In genomic region chr14:55486836-55487235, GRCm38 (mm10) we compare ENCODE assay signal across 28 mouse cellular contexts. TPM values are rescaled to one million over a fixed set of nuclear protein-coding genes. Genes with fewer than 3 reads are reported as not detected.
DNase-seq lines count a peak whose midpoint lies in the region; ATAC-seq and TF ChIP-seq lines count a peak whose summit lies in the region.
"Had no signal": no experiment of that assay in that cellular context is flagged by ENCODE, and none has a peak within 500 bp of the region (broad histone marks: within the 10 kb centered on the region; RNA-seq: fewer than 3 reads in every experiment).

No protein-coding gene starts in this region.

- 0 out of 2 replicates have a peak, but pooled peaks cover 3% of the 10 kb centered on the region for H3K4me1 ChIP-seq in midbrain, embryonic 11.5 days (ENCODE audit: control insufficient read depth, insufficient read depth, low read length)
- H3K4me1 ChIP-seq in midbrain, embryonic 15.5 days = peaks cover 9% of the 10 kb centered on the region
- H3K4me1 ChIP-seq in CH12.LX (ENCODE audit: control insufficient read depth in 1 of 2, insufficient read depth in 2 of 2) = peaks cover 18 to 54% of the 10 kb centered on the region in 2 experiments
- H3K4me1 ChIP-seq in MEL (ENCODE audit: control insufficient read depth in 1 of 2, insufficient read depth in 2 of 2, low read length in 2 of 2) = peaks cover 0 to 7% of the 10 kb centered on the region in 2 experiments; a peak in 2 of 4 replicates

- no peak overlapping the region for H3K4me3 ChIP-seq in midbrain, embryonic 11.5 days (ENCODE audit: low read depth, low read length)
- no peak overlapping the region for H3K4me3 ChIP-seq in midbrain, embryonic 15.5 days
- H3K4me3 ChIP-seq in CH12.LX (replicated peaks in 1 of 3; ENCODE audit: low read depth in 2 of 3, low read length in 2 of 3, poor library complexity in 1 of 3) = no peak overlapping the region
- H3K4me3 ChIP-seq in MEL (ENCODE audit: control insufficient read depth in 1 of 2, insufficient read depth in 1 of 2, low read depth in 2 of 2, low read length in 2 of 2) = no peak overlapping the region

- no peak overlapping the region for H3K27ac ChIP-seq in midbrain, embryonic 11.5 days (ENCODE audit: low read depth, low read length)
- H3K27ac ChIP-seq in midbrain, embryonic 15.5 days = no peak overlapping the region
- H3K27ac ChIP-seq in CH12.LX (ENCODE audit: insufficient read depth, low read depth) = no peak overlapping the region
- H3K27ac ChIP-seq in MEL (ENCODE audit: control insufficient read depth, low read depth, low read length) = no peak overlapping the region

- TF ChIP-seq RAD21 in CH12.LX (IDR thresholded peaks at IDR 0.05; ENCODE audit: low read depth, low read length) (no peak), MEL (IDR thresholded peaks at IDR 0.05; ENCODE audit: low read depth, low read length) (no peak)

- no peak for TF ChIP-seq POLR2A in CH12.LX (IDR thresholded peaks at IDR 0.05; ENCODE audit: low read depth, low read length)
- no peak for TF ChIP-seq POLR2A in MEL (IDR thresholded peaks at IDR 0.05; ENCODE audit: control insufficient read depth in 1 of 2, insufficient read depth in 1 of 2, low read depth in 1 of 2, low read length in 2 of 2, poor library complexity in 1 of 2)

- H3K9me3 ChIP-seq in midbrain, embryonic 11.5 days (ENCODE audit: control insufficient read depth, low read length) = no peaks in the 10 kb centered on the region
- H3K9me3 ChIP-seq in midbrain, embryonic 15.5 days = no peaks in the 10 kb centered on the region
- H3K9me3 ChIP-seq in CH12.LX (replicated peaks; ENCODE audit: low read length) = no peaks in the 10 kb centered on the region
- no peaks in the 10 kb centered on the region for H3K9me3 ChIP-seq in MEL (replicated peaks; ENCODE audit: insufficient read depth, low read length)
- H3K9me3 ChIP-seq: G1E had no signal

- WGBS in midbrain, embryonic 11.5 days = 85% methylated on average over 8 of the region's 8 CpGs
- WGBS in midbrain, embryonic 15.5 days = 88% methylated on average over 8 of the region's 8 CpGs

- H3K79me2 ChIP-seq in CH12.LX (replicated peaks; ENCODE audit: control insufficient read depth, extremely low read depth, insufficient read depth, poor library complexity, severe bottlenecking) = no peaks in the 10 kb centered on the region
- H3K79me2 ChIP-seq in MEL (ENCODE audit: control insufficient read depth, insufficient read depth, low read length, poor library complexity) = no peaks in the 10 kb centered on the region

- DNase-seq in midbrain, embryonic 11.5 days (ENCODE audit: low spot score, missing footprints) = peak; percentile 21
- DNase-seq in 416B (ENCODE audit: low read depth) (peak; percentile 53), CH12.LX (ENCODE audit: extremely low read depth) (peak; percentile 62), MEL (ENCODE audit: low read depth, low spot score) (peak; percentile 21)
- no peak for DNase-seq in heart, adult 11 months
- DNase-seq in gastrocnemius, postnatal 4 days (ENCODE audit: low spot score in 2 of 2) = no peak
- DNase-seq: adrenal gland, adult 2 months; adrenal gland, adult 8-10 months; adrenal gland, postnatal 10 days; adrenal gland, postnatal 14 days; adrenal gland, postnatal 25 days; adrenal gland, postnatal 36 days; B cell, adult 2 months; cerebellum, adult 11 months; cerebellum, adult 11-12 months; cerebellum, adult 18-20 months; cerebellum, adult 2 months; cerebellum, adult 8-10 months had no signal

- 0 out of 2 replicates have a peak, but pooled peaks have one; percentile 29 for TF ChIP-seq EP300 in CH12.LX (IDR thresholded peaks at IDR 0.05; ENCODE audit: low read length)
- TF ChIP-seq EP300 in MEL (IDR thresholded peaks at IDR 0.05; ENCODE audit: low read depth in 1 of 2, low read length in 2 of 2) = no peak

- ATAC-seq in midbrain, embryonic 11.5 days (ENCODE audit: low FRiP score) = no peak
- ATAC-seq in midbrain, embryonic 15.5 days (replicated peaks) = no peak
- no peak for ATAC-seq in granulocyte monocyte progenitor cell, adult 5-6 weeks (replicated peaks; ENCODE audit: poor library complexity, severe bottlenecking)
- ATAC-seq: activated CD4-positive, CD25-positive, alpha-beta regulatory T cell, adult 4 months; CD4-positive, CD25-positive, alpha-beta regulatory T cell, adult 4 months; Patski had no signal

- no peak overlapping the region for H3K4me2 ChIP-seq in midbrain, embryonic 11.5 days
- H3K4me2 ChIP-seq in midbrain, embryonic 15.5 days = no peak overlapping the region
- H3K4me2 ChIP-seq in CH12.LX (ENCODE audit: insufficient read depth, low read depth, poor library complexity, severe bottlenecking) = no peak overlapping the region

- TF ChIP-seq CTCF in CH12.LX (conservative IDR thresholded peaks at IDR 0.05 in 1 of 2, IDR thresholded peaks at IDR 0.05 in 1 of 2; ENCODE audit: low read depth in 2 of 2, low read length in 2 of 2) = no peak
- TF ChIP-seq CTCF in MEL (IDR thresholded peaks at IDR 0.05 in 2 of 3, conservative IDR thresholded peaks at IDR 0.05 in 1 of 3; ENCODE audit: control insufficient read depth in 1 of 3, insufficient read depth in 1 of 3, low read depth in 2 of 3, low read length in 3 of 3, poor library complexity in 1 of 3, severe bottlenecking in 1 of 3) = no peak

- in situ Hi-C loops in CH12.LX (cut with MboI; ENCODE audit: low pct_ligation_motif_present, low pct_unique_long_range_greater_than_20kb, low sequenced_read_pairs) = no loop called here

- no peak overlapping the region for H3K9ac ChIP-seq in midbrain, embryonic 11.5 days (ENCODE audit: low read length)
- no peak overlapping the region for H3K9ac ChIP-seq in midbrain, embryonic 15.5 days
- H3K9ac ChIP-seq in CH12.LX (ENCODE audit: insufficient read depth, low read depth) (no peak overlapping the region), MEL (ENCODE audit: control insufficient read depth, low read depth, low read length, poor library complexity, severe bottlenecking) (no peak overlapping the region)

- dilution Hi-C loops in CH12.LX (cut with MboI; ENCODE audit: extremely low pct_ligation_motif_present, extremely low pct_unique_long_range_greater_than_20kb, low sequenced_read_pairs) = no loop called here

- no peaks in the 10 kb centered on the region for H3K36me3 ChIP-seq in midbrain, embryonic 11.5 days (ENCODE audit: control insufficient read depth, insufficient read depth, low read length)
- no peaks in the 10 kb centered on the region for H3K36me3 ChIP-seq in midbrain, embryonic 15.5 days (replicated peaks)
- H3K36me3 ChIP-seq in CH12.LX (replicated peaks in 1 of 2; ENCODE audit: control insufficient read depth in 1 of 2, insufficient read depth in 1 of 2, low read length in 1 of 2) (peaks cover 0 to 52% of the 10 kb centered on the region in 2 experiments), MEL (ENCODE audit: control insufficient read depth in 1 of 2, insufficient read depth in 2 of 2, low read length in 2 of 2) (peaks cover 0 to 5% of the 10 kb centered on the region in 2 experiments; a peak in 2 of 4 replicates)

- no peaks in the 10 kb centered on the region; the same call in 1 of the 2 replicates for H3K27me3 ChIP-seq in midbrain, embryonic 11.5 days (ENCODE audit: control insufficient read depth, insufficient read depth, low read length)
- no peaks in the 10 kb centered on the region for H3K27me3 ChIP-seq in midbrain, embryonic 15.5 days (replicated peaks)
- H3K27me3 ChIP-seq in CH12.LX (replicated peaks) = no peaks in the 10 kb centered on the region
- no peaks in the 10 kb centered on the region for H3K27me3 ChIP-seq in MEL (ENCODE audit: control insufficient read depth in 1 of 2, insufficient read depth in 2 of 2, low read length in 2 of 2)
- H3K27me3 ChIP-seq: Patski had no signal

RNA-seq across cellular contexts. Expression of gene Carmil3, which starts 3.6 kb away (rescaled TPM):
- polyA plus RNA-seq in midbrain, embryonic 11.5 days (2014; fragmentation: Nextera tagmentation; extraction: Ambion mirVana) = 8.6 and 9.7 TPM in 2 replicates
- polyA plus RNA-seq in midbrain, embryonic 15.5 days (2015; fragmentation: Nextera tagmentation; extraction: Ambion mirVana) = 32.4 and 36.1 TPM in 2 replicates
- total RNA-seq in CH12.LX (2012; rRNA removed) (1.3 and 2.3 TPM in 2 replicates), CH12.LX (2014; rRNA removed) (1.00 and 1.9 TPM in 2 replicates), MEL (2012; rRNA removed) (0.23 and 0.27 TPM in 2 replicates)
- polyA plus RNA-seq in CH12.LX (2012; ENCODE audit: insufficient read length, low read depth) (5.2 and 6.0 TPM in 2 replicates), MEL (2012; ENCODE audit: insufficient read depth in 1 of 2, insufficient read length in 2 of 2, low read depth in 1 of 2, low replicate concordance in 2 of 2, missing spikeins in 1 of 2) (1 to 10 TPM in 1 of 2 experiments, not detected in 1; 2.6 TPM)
- total RNA-seq in gastrocnemius, postnatal 4 days (2021) = 1 to 10 TPM; 3.2 to 4.4 TPM
- not detected in 2 replicates for total RNA-seq in granulocyte monocyte progenitor cell, adult 5-6 weeks (2014; fragmentation: Nextera tagmentation)
- total RNA-seq in granulocyte monocyte progenitor cell, adult 5-6 weeks (2017) = not detected in 2 replicates
- polyA plus RNA-seq: activated CD4-positive, CD25-positive, alpha-beta regulatory T cell, adult 4 months; CD4-positive, CD25-positive, alpha-beta regulatory T cell, adult 4 months had no signal

RNA-seq across cellular contexts. Expression of gene Dhrs4, which starts 8.3 kb away (rescaled TPM):
- polyA plus RNA-seq in midbrain, embryonic 11.5 days (2014; fragmentation: Nextera tagmentation; extraction: Ambion mirVana) = 33.9 and 34.8 TPM in 2 replicates
- polyA plus RNA-seq in midbrain, embryonic 15.5 days (2015; fragmentation: Nextera tagmentation; extraction: Ambion mirVana) = 20.8 and 21.6 TPM in 2 replicates
- total RNA-seq in CH12.LX (2012; rRNA removed) (37.3 and 40.3 TPM in 2 replicates), CH12.LX (2014; rRNA removed) (24.7 and 27.9 TPM in 2 replicates), MEL (2012; rRNA removed) (19.9 and 22.7 TPM in 2 replicates)
- polyA plus RNA-seq in CH12.LX (2012; ENCODE audit: insufficient read length, low read depth) (60.2 and 77.6 TPM in 2 replicates), MEL (2012; ENCODE audit: insufficient read depth in 1 of 2, insufficient read length in 2 of 2, low read depth in 1 of 2, low replicate concordance in 2 of 2, missing spikeins in 1 of 2) (10 to 100 TPM in 1 of 2 experiments, not detected in 1; 34.2 TPM)
- 10 to 100 TPM; 23.7 to 28.5 TPM for total RNA-seq in gastrocnemius, postnatal 4 days (2021)
- 47.9 and 63.5 TPM in 2 replicates for total RNA-seq in granulocyte monocyte progenitor cell, adult 5-6 weeks (2014; fragmentation: Nextera tagmentation)
- 50.5 and 61.6 TPM in 2 replicates for total RNA-seq in granulocyte monocyte progenitor cell, adult 5-6 weeks (2017)

RNA-seq across cellular contexts. Expression of gene Cpne6, which starts 23.4 kb away (rescaled TPM):
- 0.23 and 0.26 TPM in 2 replicates for polyA plus RNA-seq in midbrain, embryonic 11.5 days (2014; fragmentation: Nextera tagmentation; extraction: Ambion mirVana)
- polyA plus RNA-seq in midbrain, embryonic 15.5 days (2015; fragmentation: Nextera tagmentation; extraction: Ambion mirVana) = 1.9 and 2.1 TPM in 2 replicates
- not detected in 2 replicates for total RNA-seq in CH12.LX (2012; rRNA removed)
- total RNA-seq in CH12.LX (2014; rRNA removed) = not detected in 2 replicates
- not detected in 2 replicates for polyA plus RNA-seq in CH12.LX (2012; ENCODE audit: insufficient read length, low read depth)
- total RNA-seq in MEL (2012; rRNA removed) = not detected in 2 replicates
- polyA plus RNA-seq in MEL (2012; ENCODE audit: insufficient read depth in 1 of 2, insufficient read length in 2 of 2, low read depth in 1 of 2, low replicate concordance in 2 of 2, missing spikeins in 1 of 2) = not detected
- total RNA-seq in gastrocnemius, postnatal 4 days (2021) = not detected
- total RNA-seq in granulocyte monocyte progenitor cell, adult 5-6 weeks (2014; fragmentation: Nextera tagmentation) = not detected in 2 replicates
- not detected in 2 replicates for total RNA-seq in granulocyte monocyte progenitor cell, adult 5-6 weeks (2017)
- total RNA-seq: adrenal gland, adult 2 months; adrenal gland, postnatal 14 days; adrenal gland, postnatal 36 days; ES-E14 had no signal
- polyA plus RNA-seq: activated CD4-positive, CD25-positive, alpha-beta regulatory T cell, adult 4 months; C2C12; CD4-positive, CD25-positive, alpha-beta regulatory T cell, adult 4 months; Patski had no signal

RNA-seq across cellular contexts. Expression of gene Nrl, which starts 37.9 kb away (rescaled TPM):
- polyA plus RNA-seq in midbrain, embryonic 11.5 days (2014; fragmentation: Nextera tagmentation; extraction: Ambion mirVana) = not detected in 2 replicates
- 0.15 and 0.17 TPM in 2 replicates for polyA plus RNA-seq in midbrain, embryonic 15.5 days (2015; fragmentation: Nextera tagmentation; extraction: Ambion mirVana)
- 0.13 and 0.29 TPM in 2 replicates for total RNA-seq in CH12.LX (2012; rRNA removed)
- total RNA-seq in CH12.LX (2014; rRNA removed) = 0.14 and 0.86 TPM in 2 replicates
- 0.20 TPM in 1 of 2 replicates, not detected in the other for polyA plus RNA-seq in CH12.LX (2012; ENCODE audit: insufficient read length, low read depth)
- not detected in 2 replicates for total RNA-seq in MEL (2012; rRNA removed)
- not detected for polyA plus RNA-seq in MEL (2012; ENCODE audit: insufficient read depth in 1 of 2, insufficient read length in 2 of 2, low read depth in 1 of 2, low replicate concordance in 2 of 2, missing spikeins in 1 of 2)
- total RNA-seq in gastrocnemius, postnatal 4 days (2021) = not detected
- total RNA-seq in granulocyte monocyte progenitor cell, adult 5-6 weeks (2014; fragmentation: Nextera tagmentation) = not detected in 2 replicates
- not detected in 2 replicates for total RNA-seq in granulocyte monocyte progenitor cell, adult 5-6 weeks (2017)
- total RNA-seq: adrenal gland, adult 18-20 months; adrenal gland, adult 2 months; adrenal gland, adult 8-10 months; adrenal gland, postnatal 10 days; adrenal gland, postnatal 14 days; adrenal gland, postnatal 25 days; adrenal gland, postnatal 36 days; adrenal gland, postnatal 4 days; ES-E14 had no signal
- polyA plus RNA-seq: adrenal gland, adult 2 months; C2C12; G1E; Patski had no signal

RNA-seq across cellular contexts. Expression of gene Pck2, which starts 53.2 kb away (rescaled TPM):
- 10.0 and 10.7 TPM in 2 replicates for polyA plus RNA-seq in midbrain, embryonic 11.5 days (2014; fragmentation: Nextera tagmentation; extraction: Ambion mirVana)
- polyA plus RNA-seq in midbrain, embryonic 15.5 days (2015; fragmentation: Nextera tagmentation; extraction: Ambion mirVana) = 25.4 and 28.0 TPM in 2 replicates
- total RNA-seq in CH12.LX (2012; rRNA removed) (105 and 286 TPM in 2 replicates), CH12.LX (2014; rRNA removed) (113 and 120 TPM in 2 replicates), MEL (2012; rRNA removed) (17.0 and 64.4 TPM in 2 replicates)
- polyA plus RNA-seq in CH12.LX (2012; ENCODE audit: insufficient read length, low read depth) (144 and 149 TPM in 2 replicates), MEL (2012; ENCODE audit: insufficient read depth in 1 of 2, insufficient read length in 2 of 2, low read depth in 1 of 2, low replicate concordance in 2 of 2, missing spikeins in 1 of 2) (100 to 1,000 TPM in 1 of 2 experiments, 10 to 100 TPM in 1; 63.7 to 103 TPM)
- total RNA-seq in gastrocnemius, postnatal 4 days (2021) = 10 to 100 TPM; 21.6 to 21.8 TPM
- 29.0 and 38.0 TPM in 2 replicates for total RNA-seq in granulocyte monocyte progenitor cell, adult 5-6 weeks (2014; fragmentation: Nextera tagmentation)
- total RNA-seq in granulocyte monocyte progenitor cell, adult 5-6 weeks (2017) = 37.2 TPM in 2 replicates

Comparison
In these comparisons a context has a peak if more than half of its experiments do, and no peak if none do; other contexts are left out.
1. DNase-seq: peak in midbrain, embryonic 11.5 days (single experiment), 416B (single experiment), CH12.LX (single experiment) and MEL (single experiment); none in heart, adult 11 months (single experiment) and gastrocnemius, postnatal 4 days (0 of 2).